Mouse (Mus musculus) E14TG2a.4 (cell line): ENCODE measurements around the gene Cnot11.

Source experiments
- CTCF ChIP-seq: conservative IDR thresholded peaks from 2 replicates; pipeline ENCODE4 v1.5.1; 2014; ENCODE audit warnings: low read length
- NANOG ChIP-seq: IDR thresholded peaks from 2 replicates; pipeline ENCODE4 v1.6.1; 2014; ENCODE audit warnings: borderline replicate concordance, low read length, mixed read lengths
- POU5F1 ChIP-seq: IDR thresholded peaks from 2 replicates; pipeline ENCODE4 v1.6.1; 2014; ENCODE audit warnings: low read length, borderline replicate concordance

- peak; percentile 87 for TF ChIP-seq CTCF
- TF ChIP-seq POU5F1, result no peak
- no peak for TF ChIP-seq NANOG
Measured at GRCm38 (mm10) chr1:39497748-39498147, 37.0 kb upstream of the Cnot11 start.
